Mouse (Mus musculus) cerebellum, postnatal 36 days (tissue): ENCODE data around the gene Osr1.

Experiments used
- DNase-seq, 2 experiments: peaks; one replicate each; pipeline ENCODE4 v3.0.0; 2021 to 2022; ENCODE audit warnings: mixed read lengths in 2 of 2

The Osr1 gene

GRCm38 (mm10) chr12:9589561-9590134 lies 19.7 kb downstream of the Osr1 start:
- no peak for DNase-seq

- no peak for DNase-seq
These were observed 21.2 kb downstream of the Osr1 start for GRCm38 (mm10) chr12:9591141-9591540.

- DNase-seq = no peak
These were observed 28.3 kb downstream of the Osr1 start for GRCm38 (mm10) chr12:9598219-9598618.
